Mouse (Mus musculus) bone marrow macrophage, adult 2 months (primary cell): ENCODE data around the gene Aven.

Experiments used
- CTCF ChIP-seq: IDR thresholded peaks from 2 replicates; pipeline ENCODE4 v1.5.1; 2012; ENCODE audit warnings: low read depth, mild to moderate bottlenecking, low read length, moderate library complexity
- POLR2A ChIP-seq: IDR thresholded peaks from 2 replicates; pipeline ENCODE4 v1.6.1; 2012; ENCODE audit warnings: mild to moderate bottlenecking, low read depth, low read length, borderline replicate concordance

DNA sequence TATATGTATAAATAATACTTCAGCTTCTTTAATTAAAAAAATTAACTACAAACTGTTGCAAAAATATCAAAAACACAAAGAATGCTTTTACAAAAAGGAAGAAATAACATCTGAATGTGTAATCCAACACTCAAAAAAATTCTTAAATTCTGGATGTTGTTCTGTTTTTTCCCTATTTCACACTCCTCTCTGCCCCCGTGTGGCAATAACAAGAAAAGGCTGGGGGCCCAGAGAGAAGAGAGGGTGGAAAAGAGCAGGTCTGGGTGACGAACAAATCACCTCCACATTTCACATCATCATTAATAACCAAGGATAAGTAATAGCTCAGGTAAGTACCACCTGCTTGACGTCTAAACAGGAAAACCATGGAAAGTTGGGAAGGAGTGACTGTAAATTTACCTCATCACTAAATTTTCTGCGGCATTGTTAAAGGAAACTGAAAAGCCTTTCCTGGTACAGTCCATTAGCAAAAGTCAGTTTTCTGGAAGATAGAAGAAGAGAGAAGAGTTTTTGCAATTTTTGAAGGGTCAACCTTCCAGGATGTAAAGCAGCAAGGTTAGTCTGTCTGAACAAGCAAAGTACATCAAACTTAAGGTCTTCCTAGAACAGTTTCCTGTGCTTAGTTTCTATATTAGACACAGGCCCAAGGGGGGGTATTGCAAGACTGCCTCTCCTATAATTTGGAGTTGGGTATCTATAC, 43.0 kb upstream of the Aven start:
- TF ChIP-seq POLR2A = no peak
- TF ChIP-seq CTCF = 0 out of 2 replicates have a peak, but pooled peaks have one; percentile 26
